Mouse (Mus musculus) limb, embryonic 11.5 days (tissue): Measurements from ENCODE around the gene Exosc9. TPM values are rescaled to one million over a fixed set of nuclear protein-coding genes. Genes with fewer than 3 reads are reported as not detected.

Source experiments
- ATAC-seq: fragments of 200-750 bp; cut with Nextera tagmentation; 2 replicates; pipeline ENCODE4 v1.8.0; 2017; ENCODE audit warnings: low read depth; ENCODE audit not compliant: insufficient number of reproducible peaks, low FRiP score, low TSS enrichment
- DNase-seq: peaks from one replicate; pipeline ENCODE4 v3.0.0-alpha.2; 2015; ENCODE audit warnings: low spot score
- H3K27ac ChIP-seq: fragments of 300-500 bp; sonication (generic); replicated peaks from 2 replicates; pipeline ENCODE4 v1.5.1; 2014; ENCODE audit warnings: low read depth, mild to moderate bottlenecking, low read length
- H3K27me3 ChIP-seq: fragments of 300-500 bp; sonication (generic); 2 replicates; pipeline ENCODE4 v1.6.1; 2014; ENCODE audit warnings: mild to moderate bottlenecking, low read length, mixed read lengths; ENCODE audit not compliant: control insufficient read depth, insufficient read depth
- H3K36me3 ChIP-seq: fragments of 300-500 bp; sonication (generic); 2 replicates; pipeline ENCODE4 v1.6.1; 2014; ENCODE audit warnings: mild to moderate bottlenecking, low read length, moderate library complexity, mixed read lengths; ENCODE audit not compliant: control insufficient read depth, insufficient read depth
- H3K4me1 ChIP-seq: fragments of 300-500 bp; sonication (generic); 2 replicates; pipeline ENCODE4 v1.6.1; 2014; ENCODE audit warnings: low read length, mixed read lengths; ENCODE audit not compliant: control insufficient read depth, insufficient read depth
- H3K4me2 ChIP-seq: fragments of 300-500 bp; sonication (generic); 2 replicates; pipeline ENCODE4 v1.6.1; 2014; ENCODE audit warnings: low read depth, mild to moderate bottlenecking, moderate library complexity; ENCODE audit not compliant: severe bottlenecking
- H3K4me3 ChIP-seq: fragments of 300-500 bp; sonication (generic); 2 replicates; pipeline ENCODE4 v1.5.1; 2014; ENCODE audit warnings: low read depth, low read length
- H3K9ac ChIP-seq: fragments of 300-500 bp; sonication (generic); 2 replicates; pipeline ENCODE4 v1.6.1; 2014; ENCODE audit warnings: mild to moderate bottlenecking, low read length
- H3K9me3 ChIP-seq: fragments of 300-500 bp; sonication (generic); 2 replicates; pipeline ENCODE4 v1.6.1; 2016; ENCODE audit warnings: low read length; ENCODE audit not compliant: control insufficient read depth
- WGBS: fragments of 180-500 bp; shearing (Covaris S2); extraction: QIAGEN DNeasy Blood & Tissue Kit; methylation state at CpG from one replicate; pipeline ENCODE4 v1.1.7; 2014; 5-methylcytosine and 5-hydroxymethylcytosine counted together
- polyA plus RNA-seq: library from polyadenylated mRNA; unstranded; fragments of >200 nt; fragmentation: Nextera tagmentation; extraction: Ambion mirVana; gene quantifications from 2 replicates; pipeline ENCODE4 v1.2.1, GENCODE M21; 2014

Exosc9 gene
- polyA plus RNA-seq, 1 experiment from 2014 or later: 81.4 TPM

GRCm38 (mm10) chr3:36537701-36538470 is 14.5 kb upstream of the Exosc9 start:
- H3K4me3 ChIP-seq: no peak overlapping the region
- WGBS: 84% methylated on average over 4 of the region's 4 CpGs
- H3K4me1 ChIP-seq: no peaks in the 10 kb centered on the region
- no peaks in the 10 kb centered on the region for H3K9me3 ChIP-seq
- no peak overlapping the region for H3K9ac ChIP-seq
- ATAC-seq (no peak), DNase-seq (no peak)
- no peaks in the 10 kb centered on the region for H3K36me3 ChIP-seq
- no peak overlapping the region for H3K27ac ChIP-seq
- H3K4me2 ChIP-seq: no peak overlapping the region
- no peaks in the 10 kb centered on the region for H3K27me3 ChIP-seq

GRCm38 (mm10) chr3:36540756-36541155 is 11.7 kb upstream of the Exosc9 start:
- WGBS: 79% methylated on average over 2 of the region's 2 CpGs
- Histone ChIP-seq H3K4me2 (no peak overlapping the region), H3K36me3 (no peaks in the 10 kb centered on the region), H3K4me3 (no peak overlapping the region), H3K9me3 (no peaks in the 10 kb centered on the region), H3K4me1 (no peaks in the 10 kb centered on the region), H3K9ac (no peak overlapping the region), H3K27ac (no peak overlapping the region), H3K27me3 (no peaks in the 10 kb centered on the region)
- no peak for ATAC-seq
- DNase-seq: no peak

- DNase-seq: no peak
- Histone ChIP-seq H3K9me3 (no peaks in the 10 kb centered on the region), H3K27me3 (no peaks in the 10 kb centered on the region), H3K36me3 (no peaks in the 10 kb centered on the region), H3K4me1 (no peaks in the 10 kb centered on the region), H3K27ac (no peak overlapping the region), H3K4me2 (no peak overlapping the region), H3K4me3 (no peak overlapping the region), H3K9ac (no peak overlapping the region)
- no peak for ATAC-seq
- WGBS: 89% methylated on average over 2 of the region's 2 CpGs
Observed at GRCm38 (mm10) chr3:36541399-36541798, 11.0 kb upstream of the Exosc9 start.

DNA sequence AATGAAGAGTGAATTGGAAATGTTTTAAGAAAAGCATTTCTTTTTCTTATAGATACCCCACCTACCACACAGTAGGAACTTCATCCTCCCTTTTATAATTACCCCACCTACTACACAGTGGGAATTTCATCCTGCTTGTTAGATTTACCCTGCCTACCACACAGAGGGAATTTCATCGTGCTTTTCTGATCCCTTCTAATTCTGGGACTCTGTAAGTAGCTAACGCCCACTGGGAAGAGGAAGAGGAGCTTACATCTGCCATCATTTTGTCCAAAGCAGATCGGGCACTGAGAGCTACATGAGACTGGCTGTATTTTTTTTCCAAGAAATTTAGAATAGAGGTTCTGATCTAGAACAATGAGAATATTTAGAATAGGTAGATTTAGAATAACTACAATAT is 7.4 kb upstream of the Exosc9 start:
- no peaks in the 10 kb centered on the region for H3K27me3 ChIP-seq
- H3K36me3 ChIP-seq: no peaks in the 10 kb centered on the region
- 79% methylated on average over 3 of the region's 3 CpGs for WGBS
- no peaks in the 10 kb centered on the region for H3K9me3 ChIP-seq
- H3K4me1 ChIP-seq: no peaks in the 10 kb centered on the region
- no peak overlapping the region for H3K9ac ChIP-seq
- ATAC-seq (no peak), DNase-seq (no peak)
- no peak overlapping the region for H3K27ac ChIP-seq
- H3K4me2 ChIP-seq: no peak overlapping the region
- H3K4me3 ChIP-seq: no peak overlapping the region

- H3K4me1 ChIP-seq: no peaks in the 10 kb centered on the region
- H3K9me3 ChIP-seq: no peaks in the 10 kb centered on the region
- no peak overlapping the region for H3K27ac ChIP-seq
- no peaks in the 10 kb centered on the region for H3K27me3 ChIP-seq
- peak overlapping the region; percentile 79; the same call in 1 of the 2 replicates for H3K4me2 ChIP-seq
- peaks cover 4% of the 10 kb centered on the region; the same call in 1 of the 2 replicates for H3K36me3 ChIP-seq
- H3K4me3 ChIP-seq: no peak overlapping the region
- 63% methylated on average over 9 of the region's 9 CpGs for WGBS
- H3K9ac ChIP-seq: no peak overlapping the region
- DNase-seq: no peak
- ATAC-seq: no peak
Observed at GRCm38 (mm10) chr3:36551343-36551742, 1.1 kb upstream of the Exosc9 start.

- peak overlapping the region; percentile 87 for H3K4me3 ChIP-seq
- DNase-seq (no peak), ATAC-seq (peak; percentile 70)
- H3K27me3 ChIP-seq: no peaks in the 10 kb centered on the region
- H3K4me2 ChIP-seq: peak overlapping the region; percentile 79
- peak overlapping the region; percentile 59 for H3K9ac ChIP-seq
- H3K4me1 ChIP-seq: no peaks in the 10 kb centered on the region
- H3K36me3 ChIP-seq: peaks cover 4% of the 10 kb centered on the region; the same call in 1 of the 2 replicates
- WGBS: 20% methylated on average over 12 of the region's 12 CpGs
- no peaks in the 10 kb centered on the region for H3K9me3 ChIP-seq
- no peak overlapping the region for H3K27ac ChIP-seq
Observed at GRCm38 (mm10) chr3:36551851-36552384, 488 bp upstream of the Exosc9 start.

- Histone ChIP-seq H3K9me3 (no peaks in the 10 kb centered on the region), H3K9ac (no peak overlapping the region), H3K27me3 (no peaks in the 10 kb centered on the region), H3K27ac (no peak overlapping the region), H3K4me1 (no peaks in the 10 kb centered on the region), H3K4me3 (no peak overlapping the region), H3K36me3 (peaks cover 13% of the 10 kb centered on the region), H3K4me2 (no peak overlapping the region)
- no peak for DNase-seq
- no peak for ATAC-seq
- 96% methylated on average over 1 of the region's 1 CpGs for WGBS
Observed at GRCm38 (mm10) chr3:36557601-36558000, 5.2 kb downstream of the Exosc9 start.

DNA sequence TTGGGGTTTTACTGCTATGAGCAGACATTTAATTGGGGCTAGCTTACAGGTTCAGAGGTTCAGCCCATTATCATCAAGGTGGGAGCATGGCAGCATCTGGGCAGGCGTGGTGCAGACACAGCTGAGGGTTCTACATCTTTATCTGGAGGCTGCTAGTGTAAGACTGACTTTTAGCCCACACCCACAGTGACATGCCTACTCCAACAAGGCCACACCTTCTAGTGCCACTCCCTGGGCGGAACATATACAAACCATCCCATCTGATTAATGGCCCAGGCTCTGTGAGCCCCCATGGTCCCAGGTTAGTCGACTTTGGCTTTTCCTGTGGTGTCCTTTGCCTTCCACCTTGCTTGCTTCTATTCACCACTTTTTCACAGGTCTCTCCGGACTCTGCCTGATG is 7.2 kb downstream of the Exosc9 start:
- H3K36me3 ChIP-seq: peaks cover 19% of the 10 kb centered on the region
- no peaks in the 10 kb centered on the region for H3K4me1 ChIP-seq
- H3K4me3 ChIP-seq: no peak overlapping the region
- ATAC-seq (no peak), DNase-seq (no peak)
- no peak overlapping the region for H3K4me2 ChIP-seq
- no peak overlapping the region for H3K9ac ChIP-seq
- H3K27me3 ChIP-seq: no peaks in the 10 kb centered on the region
- H3K27ac ChIP-seq: no peak overlapping the region
- 78% methylated on average over 4 of the region's 4 CpGs for WGBS
- H3K9me3 ChIP-seq: no peaks in the 10 kb centered on the region
